Mouse (Mus musculus) limb, embryonic 12.5 days (tissue): ENCODE measurements at regions not wholly inside any gene's neighbourhood (a gene's known extent, or its start where the extent isn't known, plus 50 kb on each side); places are given as distances from the start of the nearest gene placed in this dataset.
A peak's percentile ranks its signal among the peaks of the same experiment; 100 is the strongest.

Experiments
- ATAC-seq: fragments of 200-750 bp; cut with Nextera tagmentation; 2 replicates; pipeline ENCODE4 v1.8.0; 2017; ENCODE audit warnings: low read depth, moderate TSS enrichment; ENCODE audit not compliant: insufficient number of reproducible peaks, insufficient read depth, low FRiP score, low TSS enrichment
- H3K27ac ChIP-seq: fragments of 300-500 bp; sonication (generic); 2 replicates; pipeline ENCODE4 v1.5.1; 2016; ENCODE audit warnings: mild to moderate bottlenecking, moderate library complexity
- H3K27me3 ChIP-seq: fragments of 300-500 bp; sonication (generic); 2 replicates; pipeline ENCODE4 v1.6.1; 2016; ENCODE audit warnings: mild to moderate bottlenecking, moderate library complexity
- H3K36me3 ChIP-seq: fragments of 300-500 bp; sonication (generic); 2 replicates; pipeline ENCODE4 v1.6.1; 2016; ENCODE audit warnings: mild to moderate bottlenecking, moderate library complexity
- H3K4me1 ChIP-seq: fragments of 300-500 bp; sonication (generic); replicated peaks from 2 replicates; pipeline ENCODE4 v1.6.1; 2016
- H3K4me2 ChIP-seq: fragments of 300-500 bp; sonication (generic); 2 replicates; pipeline ENCODE4 v1.6.1; 2016; ENCODE audit warnings: mild to moderate bottlenecking, moderate library complexity
- H3K4me3 ChIP-seq: fragments of 300-500 bp; sonication (generic); replicated peaks from 2 replicates; pipeline ENCODE4 v1.5.1; 2016; ENCODE audit warnings: mild to moderate bottlenecking
- H3K9ac ChIP-seq: fragments of 300-500 bp; sonication (generic); replicated peaks from 2 replicates; pipeline ENCODE4 v1.6.1; 2016; ENCODE audit warnings: mild to moderate bottlenecking, moderate library complexity
- H3K9me3 ChIP-seq: fragments of 300-500 bp; sonication (generic); 2 replicates; pipeline ENCODE4 v1.6.1; 2016; ENCODE audit warnings: mild to moderate bottlenecking, moderate library complexity
- WGBS: fragments of 180-500 bp; shearing (Covaris S2); methylation state at CpG from one replicate; pipeline ENCODE4 v1.1.7; 2016; 5-methylcytosine and 5-hydroxymethylcytosine counted together

DNA sequence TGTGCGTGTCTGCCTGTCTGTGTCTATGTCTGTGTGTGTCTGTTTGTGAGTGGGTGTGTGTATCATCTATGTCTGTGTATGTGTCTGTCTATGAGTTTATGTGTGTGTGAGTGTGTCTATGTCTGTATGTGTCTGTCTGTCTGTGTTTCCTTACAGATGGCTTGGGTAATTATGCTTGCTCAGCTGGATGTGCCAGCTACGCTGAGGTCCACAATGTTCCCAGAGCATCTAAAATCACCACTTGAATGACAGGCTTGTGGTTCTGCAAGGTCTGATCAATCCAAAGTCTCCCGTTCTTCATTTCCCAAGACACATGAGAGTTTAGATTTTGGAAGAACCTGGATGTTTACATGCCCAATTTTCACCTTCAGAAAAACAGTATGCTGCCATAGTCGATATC lies 573.2 kb downstream of the Nfib start:
- Histone ChIP-seq H3K4me3 (no peak overlapping the region), H3K36me3 (no peaks in the 10 kb centered on the region), H3K4me1 (no peaks in the 10 kb centered on the region), H3K9ac (no peak overlapping the region), H3K27me3 (no peaks in the 10 kb centered on the region), H3K27ac (no peak overlapping the region), H3K4me2 (no peak overlapping the region), H3K9me3 (no peaks in the 10 kb centered on the region)
- no peak for ATAC-seq
- 94% methylated on average over 4 of the region's 4 CpGs for WGBS

DNA sequence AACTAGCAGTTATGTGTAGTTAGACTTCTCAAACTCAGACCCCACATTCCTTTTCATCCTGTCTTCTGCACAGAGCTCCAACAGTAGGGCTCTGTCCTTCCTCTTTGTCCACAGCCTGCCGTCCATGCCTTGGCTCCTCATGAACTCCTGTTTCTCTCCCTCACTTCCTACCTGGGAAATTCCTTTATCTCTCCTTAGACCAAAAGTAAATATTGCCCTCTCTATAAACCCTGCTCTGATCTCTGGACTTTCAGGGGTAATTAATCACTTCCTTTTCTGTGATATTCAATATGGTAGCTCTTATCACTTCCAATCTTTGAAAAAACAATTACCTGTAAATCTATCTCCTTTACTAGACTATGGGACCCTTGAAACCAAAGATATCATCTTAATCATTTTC lies 576.1 kb downstream of the Nfib start:
- no peak overlapping the region for H3K4me3 ChIP-seq
- no peaks in the 10 kb centered on the region for H3K9me3 ChIP-seq
- no peak overlapping the region for H3K9ac ChIP-seq
- WGBS: 74% methylated on average over 1 of the region's 1 CpGs
- H3K4me1 ChIP-seq: no peaks in the 10 kb centered on the region
- ATAC-seq: no peak
- H3K36me3 ChIP-seq: no peaks in the 10 kb centered on the region
- no peak overlapping the region for H3K4me2 ChIP-seq
- no peak overlapping the region for H3K27ac ChIP-seq
- H3K27me3 ChIP-seq: no peaks in the 10 kb centered on the region

DNA sequence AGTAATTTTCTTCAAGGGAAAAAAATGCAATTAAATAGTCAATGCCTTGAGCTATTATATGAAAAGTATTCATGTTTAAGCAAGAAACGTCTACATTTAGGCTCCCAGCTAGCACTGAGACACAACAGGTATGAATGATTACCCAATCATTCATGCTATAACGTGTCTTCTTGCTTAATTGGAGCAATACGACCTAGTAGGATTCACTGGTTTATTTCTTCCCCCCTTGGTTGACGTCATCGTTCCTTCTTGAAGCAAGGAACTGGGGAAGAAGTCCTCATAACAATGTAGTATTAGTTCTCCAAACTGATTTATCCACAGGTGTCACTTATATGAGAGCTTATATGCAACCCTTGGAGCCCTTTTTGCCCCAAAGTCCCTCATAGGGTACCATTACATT lies 581.8 kb downstream of the Nfib start:
- no peak for ATAC-seq
- no peak overlapping the region for H3K4me3 ChIP-seq
- 68% methylated on average over 5 of the region's 5 CpGs for WGBS

DNA sequence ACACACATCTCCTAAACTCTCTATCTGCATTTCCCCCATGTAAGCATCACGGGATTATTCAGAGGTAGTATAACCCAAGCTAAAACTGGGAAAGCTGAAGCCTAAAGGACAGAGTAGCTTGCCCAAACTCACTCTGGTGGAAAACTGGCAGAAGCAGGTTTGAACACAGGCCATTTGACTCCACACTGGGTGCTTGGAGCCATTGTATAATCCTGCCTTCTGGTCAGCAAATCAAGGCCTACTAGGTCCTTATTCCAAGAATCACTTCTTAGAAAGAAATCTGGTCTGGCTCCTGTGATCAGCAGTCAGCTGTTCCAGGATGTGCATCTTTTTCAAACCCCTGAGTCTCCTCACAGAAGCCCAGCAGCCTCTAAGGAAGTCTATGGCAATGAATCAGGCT lies 582.4 kb downstream of the Nfib start:
- Histone ChIP-seq H3K4me1 (peaks cover 4% of the 10 kb centered on the region; the same call in 1 of the 2 replicates), H3K27ac (no peak overlapping the region), H3K4me3 (no peak overlapping the region), H3K9ac (no peak overlapping the region), H3K9me3 (no peaks in the 10 kb centered on the region), H3K36me3 (no peaks in the 10 kb centered on the region), H3K4me2 (no peak overlapping the region), H3K27me3 (no peaks in the 10 kb centered on the region)
- 94% methylated on average over 1 of the region's 1 CpGs for WGBS
- no peak for ATAC-seq

More for the DNA sequence above, 581.8 kb downstream of the Nfib start:
- Histone ChIP-seq H3K27ac (no peak overlapping the region), H3K9ac (no peak overlapping the region), H3K36me3 (no peaks in the 10 kb centered on the region), H3K27me3 (no peaks in the 10 kb centered on the region), H3K9me3 (no peaks in the 10 kb centered on the region), H3K4me1 (no peaks in the 10 kb centered on the region), H3K4me2 (no peak overlapping the region)

DNA sequence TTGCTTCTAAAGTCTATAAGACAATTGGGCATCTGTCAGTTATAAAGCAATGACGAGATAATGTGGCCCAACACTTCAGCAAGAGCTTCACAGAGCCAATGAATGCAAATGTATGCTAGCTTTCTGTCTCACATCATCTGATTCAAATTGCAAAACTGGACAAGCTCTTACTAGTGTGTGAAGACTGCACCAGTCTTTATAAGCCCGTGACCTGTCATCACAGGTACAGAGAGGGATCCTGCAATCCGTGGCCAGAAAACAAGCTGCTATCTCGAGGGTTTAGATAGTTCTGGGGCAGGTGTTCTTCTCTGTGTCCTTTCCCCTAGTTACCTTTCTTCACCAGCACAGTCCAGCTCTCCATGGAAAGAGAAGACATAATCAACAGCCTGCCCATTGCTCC lies 584.8 kb downstream of the Nfib start:
- Histone ChIP-seq H3K27ac (no peak overlapping the region), H3K4me1 (peaks cover 4% of the 10 kb centered on the region; the same call in 1 of the 2 replicates), H3K9me3 (no peaks in the 10 kb centered on the region), H3K4me3 (no peak overlapping the region), H3K36me3 (no peaks in the 10 kb centered on the region), H3K4me2 (no peak overlapping the region), H3K27me3 (no peaks in the 10 kb centered on the region), H3K9ac (no peak overlapping the region)
- no peak for ATAC-seq
- WGBS: 81% methylated on average over 4 of the region's 4 CpGs

DNA sequence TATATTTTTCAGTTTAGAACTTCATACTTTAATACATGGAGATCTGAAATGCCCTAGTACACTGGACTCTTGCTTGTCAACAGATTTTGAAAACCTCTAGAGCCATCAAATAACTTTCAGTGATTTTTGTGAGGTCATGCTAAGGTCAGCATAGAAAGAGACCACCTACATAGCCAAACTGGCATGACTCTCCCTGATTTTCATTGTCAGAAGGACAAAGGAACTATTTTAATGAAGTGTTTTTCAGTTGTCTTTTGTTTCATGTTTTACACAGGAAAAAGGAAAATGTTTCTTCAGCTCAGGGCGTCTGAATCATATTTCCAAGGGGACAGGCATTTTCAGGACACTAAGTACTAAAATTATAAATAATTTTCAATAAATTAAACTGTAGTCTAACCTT lies 585.2 kb downstream of the Nfib start:
- Histone ChIP-seq H3K36me3 (no peaks in the 10 kb centered on the region), H3K4me1 (peaks cover 4% of the 10 kb centered on the region; the same call in 1 of the 2 replicates), H3K4me3 (no peak overlapping the region), H3K27ac (no peak overlapping the region), H3K9ac (no peak overlapping the region), H3K27me3 (no peaks in the 10 kb centered on the region), H3K4me2 (no peak overlapping the region), H3K9me3 (no peaks in the 10 kb centered on the region)
- no peak for ATAC-seq
- 62% methylated on average over 1 of the region's 1 CpGs for WGBS

DNA sequence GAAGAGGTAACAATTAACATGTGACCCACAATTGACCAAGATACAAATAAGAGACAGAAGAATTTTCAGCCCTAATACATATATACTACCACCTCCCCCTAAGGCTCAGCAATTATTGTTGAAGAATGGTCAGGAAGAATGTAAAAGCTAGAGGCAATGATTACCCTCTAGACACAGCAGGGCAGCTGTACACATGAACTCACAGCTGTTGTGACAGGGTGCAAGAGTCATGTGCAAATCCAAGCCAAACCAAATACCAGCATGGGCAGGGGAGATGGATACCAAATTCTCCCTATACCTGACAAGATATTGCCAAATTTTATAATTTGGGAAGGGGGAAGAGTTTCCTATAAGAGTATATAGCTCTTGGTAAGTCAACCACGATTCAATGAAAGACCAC lies 603.7 kb downstream of the Nfib start:
- Histone ChIP-seq H3K27me3 (no peaks in the 10 kb centered on the region), H3K4me1 (no peaks in the 10 kb centered on the region; the same call in 1 of the 2 replicates), H3K4me2 (no peak overlapping the region), H3K9ac (no peak overlapping the region), H3K27ac (no peak overlapping the region), H3K9me3 (no peaks in the 10 kb centered on the region), H3K4me3 (no peak overlapping the region), H3K36me3 (no peaks in the 10 kb centered on the region)
- ATAC-seq: no peak
- WGBS: 93% methylated on average over 1 of the region's 1 CpGs

DNA sequence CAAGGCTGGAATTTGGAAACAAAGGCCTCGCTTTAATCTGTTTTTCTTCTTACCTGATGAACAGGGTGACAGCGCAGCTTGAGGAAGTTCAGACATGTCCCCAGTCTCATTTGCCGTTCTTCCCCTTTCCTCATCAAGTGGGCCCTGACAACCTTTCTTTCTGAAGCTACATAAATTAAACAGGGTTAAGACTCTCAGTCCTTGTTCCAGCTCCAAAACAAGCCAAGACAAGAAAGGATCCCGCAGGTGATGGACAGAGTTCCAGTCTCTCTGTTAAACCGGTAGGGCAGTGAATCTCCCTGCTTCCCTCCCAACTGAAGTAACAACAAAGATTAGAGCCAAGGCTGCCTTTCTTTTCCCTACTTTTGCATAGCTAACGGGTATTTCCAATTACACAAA lies 605.6 kb downstream of the Nfib start:
- Histone ChIP-seq H3K9me3 (no peaks in the 10 kb centered on the region), H3K27ac (no peak overlapping the region), H3K4me3 (no peak overlapping the region), H3K27me3 (no peaks in the 10 kb centered on the region), H3K4me2 (no peak overlapping the region), H3K36me3 (no peaks in the 10 kb centered on the region), H3K4me1 (no peaks in the 10 kb centered on the region; the same call in 1 of the 2 replicates), H3K9ac (no peak overlapping the region)
- ATAC-seq: no peak
- 76% methylated on average over 6 of the region's 6 CpGs for WGBS

DNA sequence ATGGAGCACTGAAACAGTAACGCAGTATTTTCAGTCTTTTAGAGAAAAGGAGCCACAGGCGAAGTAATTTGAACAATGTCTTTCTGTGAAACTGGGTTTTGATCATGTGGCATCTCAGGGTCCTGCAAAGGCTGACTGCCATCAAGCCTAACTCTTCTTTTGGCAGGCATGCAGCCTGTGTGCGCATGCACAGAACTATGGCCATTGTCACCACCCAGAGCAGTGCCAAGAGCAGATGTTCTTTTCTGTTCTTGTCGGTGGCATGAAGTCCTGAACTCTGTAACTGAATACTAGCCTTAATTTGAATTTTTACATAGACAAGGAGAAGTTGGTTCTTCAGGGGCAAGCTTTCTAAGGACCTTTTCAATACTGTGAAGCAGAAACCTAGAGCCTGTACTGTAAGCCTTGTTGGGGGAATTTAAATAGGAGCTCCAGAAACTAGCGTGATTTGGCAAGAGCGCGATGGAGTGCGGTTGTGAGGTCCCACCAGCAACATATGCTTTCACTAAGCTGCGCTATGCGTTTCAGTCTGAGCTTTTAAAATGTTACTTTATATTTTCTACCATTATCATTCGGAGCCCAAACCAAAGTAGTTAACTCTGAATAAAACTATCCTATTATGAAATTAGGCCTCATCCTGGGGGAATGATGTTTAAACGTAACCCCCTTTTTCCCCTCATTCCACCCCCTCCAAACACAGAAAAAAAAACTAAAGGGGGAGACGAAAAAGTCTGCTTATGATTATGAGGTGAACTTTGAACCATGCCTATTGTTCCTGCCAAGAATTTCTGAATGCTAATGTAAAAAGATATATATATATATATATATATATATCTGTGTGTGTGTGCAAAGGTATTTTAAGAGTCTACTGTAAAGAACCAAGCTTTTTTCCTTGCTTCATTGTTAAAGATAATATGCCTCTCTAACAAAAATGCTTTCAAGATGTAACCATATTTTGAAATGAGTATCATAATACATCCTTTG lies 606.3 kb downstream of the Nfib start:
- Histone ChIP-seq H3K4me1 (no peaks in the 10 kb centered on the region; the same call in 1 of the 2 replicates), H3K9me3 (no peaks in the 10 kb centered on the region), H3K27ac (0 out of 2 replicates have a peak overlapping the region, but pooled peaks have one; percentile 41), H3K9ac (no peak overlapping the region), H3K36me3 (no peaks in the 10 kb centered on the region), H3K27me3 (no peaks in the 10 kb centered on the region), H3K4me3 (no peak overlapping the region), H3K4me2 (no peak overlapping the region)
- no peak for ATAC-seq
- 81% methylated on average over 13 of the region's 13 CpGs for WGBS

DNA sequence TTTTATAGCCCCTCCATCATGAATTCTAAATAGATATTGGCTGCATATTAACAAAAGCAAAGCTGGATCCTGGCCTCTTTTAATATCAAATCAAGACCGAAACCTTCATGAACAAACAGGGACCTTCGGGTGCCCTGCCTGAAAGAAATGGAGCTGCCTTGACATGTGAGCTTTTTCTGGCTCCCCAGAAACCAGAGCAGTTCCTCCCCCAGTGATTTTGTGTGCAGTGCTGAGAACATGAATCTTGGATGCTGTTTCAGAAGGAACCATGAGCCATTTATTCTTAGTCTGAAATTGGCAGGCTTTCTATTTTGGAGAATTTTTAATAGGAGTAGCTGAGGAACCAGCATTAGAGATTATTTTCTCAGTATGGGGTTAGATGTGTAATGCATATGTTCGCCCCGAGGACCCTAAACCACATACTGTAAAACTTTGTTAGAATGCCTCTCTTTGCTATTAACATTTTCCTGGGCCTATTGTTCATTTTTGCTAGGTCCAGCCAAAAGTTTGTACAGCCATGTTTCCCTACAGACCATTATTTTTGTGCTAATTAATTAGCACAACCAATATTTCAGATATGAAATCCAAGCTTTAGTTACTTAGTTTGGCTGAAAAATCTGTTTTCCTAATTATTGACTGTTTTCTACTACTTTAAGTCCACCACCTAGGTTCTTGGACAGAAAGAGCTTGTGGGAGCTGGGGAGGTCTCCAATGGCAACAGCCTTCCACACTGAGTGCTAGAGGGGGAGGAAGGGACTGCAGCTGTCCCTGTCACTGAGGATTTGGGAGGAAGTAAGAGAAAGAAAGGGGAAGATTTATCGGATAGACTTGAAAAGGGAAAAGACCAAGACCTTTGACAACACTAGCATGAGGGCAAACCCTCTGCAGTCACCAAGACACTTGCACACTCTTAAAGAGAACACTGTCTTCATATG lies 613.0 kb downstream of the Nfib start:
- Histone ChIP-seq H3K9ac (no peak overlapping the region), H3K9me3 (no peaks in the 10 kb centered on the region), H3K4me3 (no peak overlapping the region), H3K27ac (0 out of 2 replicates have a peak overlapping the region, but pooled peaks have one; percentile 35), H3K36me3 (no peaks in the 10 kb centered on the region), H3K27me3 (no peaks in the 10 kb centered on the region), H3K4me1 (0 out of 2 replicates have a peak, but pooled peaks cover 3% of the 10 kb centered on the region), H3K4me2 (no peak overlapping the region)
- 84% methylated on average over 5 of the region's 5 CpGs for WGBS
- 0 out of 2 replicates have a peak, but pooled peaks have one; percentile 73 for ATAC-seq

DNA sequence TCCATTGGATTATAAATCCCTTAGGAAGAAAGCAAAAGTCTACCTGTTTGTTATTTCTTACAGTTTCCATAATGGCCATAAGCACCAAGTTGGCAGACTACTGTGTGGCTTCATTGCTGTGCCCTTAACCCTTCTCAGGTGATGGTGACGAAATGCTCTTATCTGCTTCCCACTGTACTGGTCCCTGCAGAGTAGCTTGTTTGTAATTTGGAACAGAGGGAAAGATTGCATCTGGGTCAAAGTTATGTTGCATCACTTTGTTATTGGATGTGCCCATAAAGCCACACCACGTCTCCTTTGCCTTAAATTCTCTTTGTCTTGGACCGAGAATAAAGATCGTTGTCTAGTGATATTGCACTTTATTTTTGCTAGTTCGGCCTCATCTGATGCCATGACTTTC lies 615.9 kb downstream of the Nfib start:
- no peaks in the 10 kb centered on the region for H3K36me3 ChIP-seq
- no peak overlapping the region for H3K4me3 ChIP-seq
- H3K27ac ChIP-seq: no peak overlapping the region
- H3K4me2 ChIP-seq: no peak overlapping the region
- H3K4me1 ChIP-seq: 0 out of 2 replicates have a peak, but pooled peaks cover 3% of the 10 kb centered on the region
- 91% methylated on average over 5 of the region's 5 CpGs for WGBS
- no peak overlapping the region for H3K9ac ChIP-seq
- ATAC-seq: no peak
- no peaks in the 10 kb centered on the region for H3K9me3 ChIP-seq
- no peaks in the 10 kb centered on the region for H3K27me3 ChIP-seq
